Mouse (Mus musculus): ENCODE measurements around the gene Eva1b.
A peak's percentile ranks its signal among the peaks of the same experiment; 100 is the strongest.
"Not testable (repeated sequence)": the region's sequence is repeated elsewhere in the genome, so short reads cannot be mapped to it uniquely, and the experiment has no call there.

Eva1b gene

GRCm38 (mm10) chr4:126155869-126156268 is 8.3 kb downstream of the Eva1b start:
- no peak for DNase-seq (ENCODE audit: low read depth, low spot score)

GRCm38 (mm10) chr4:126156617-126157016 is 9.1 kb downstream of the Eva1b start:
- no peak for DNase-seq (ENCODE audit: low read depth, low spot score)

- no peak for DNase-seq (ENCODE audit: low read depth, low spot score)
These were observed 10.0 kb downstream of the Eva1b start for GRCm38 (mm10) chr4:126157562-126157961.

- DNase-seq (ENCODE audit: low read depth, low spot score): peak; percentile 65
These were observed 11.9 kb downstream of the Eva1b start for GRCm38 (mm10) chr4:126159455-126159854.

- DNase-seq (ENCODE audit: low read depth, low spot score): no peak
These were observed 13.4 kb downstream of the Eva1b start for GRCm38 (mm10) chr4:126160981-126161380.

GRCm38 (mm10) chr4:126161456-126161855 is 13.9 kb downstream of the Eva1b start:
- DNase-seq (ENCODE audit: low read depth, low spot score): no peak

- DNase-seq (ENCODE audit: low read depth, low spot score): no peak
These were observed 14.4 kb downstream of the Eva1b start for GRCm38 (mm10) chr4:126161986-126162385.

GRCm38 (mm10) chr4:126162544-126163066 is 15.1 kb downstream of the Eva1b start:
- peak; percentile 88 for DNase-seq (ENCODE audit: low read depth, low spot score)

GRCm38 (mm10) chr4:126163067-126163659 is 15.6 kb downstream of the Eva1b start, which contains the start of gene Sh3d21:
Gene Sh3d21, minus strand, starts transcription at chr4:126163491.
- no peak for DNase-seq (ENCODE audit: low read depth, low spot score)

GRCm38 (mm10) chr4:126163685-126164084 is 16.1 kb downstream of the Eva1b start:
- DNase-seq (ENCODE audit: low read depth, low spot score): no peak

GRCm38 (mm10) chr4:126165092-126165491 is 17.5 kb downstream of the Eva1b start:
- not testable (repeated sequence) for DNase-seq (ENCODE audit: low read depth, low spot score)

GRCm38 (mm10) chr4:126166084-126166483 is 18.5 kb downstream of the Eva1b start:
- DNase-seq (ENCODE audit: low read depth, low spot score): no peak

- DNase-seq (ENCODE audit: low read depth, low spot score): no peak
These were observed 21.3 kb downstream of the Eva1b start for GRCm38 (mm10) chr4:126168851-126169250.

- not testable (repeated sequence) for DNase-seq (ENCODE audit: low read depth, low spot score)
These were observed 23.2 kb downstream of the Eva1b start for GRCm38 (mm10) chr4:126170737-126171136.

- DNase-seq (ENCODE audit: low read depth, low spot score): no peak
These were observed 26.3 kb downstream of the Eva1b start for GRCm38 (mm10) chr4:126173800-126174199.

GRCm38 (mm10) chr4:126175980-126176379 is 28.4 kb downstream of the Eva1b start:
- not testable (repeated sequence) for DNase-seq (ENCODE audit: low read depth, low spot score)

GRCm38 (mm10) chr4:126181170-126181957 is 33.8 kb downstream of the Eva1b start:
- DNase-seq (ENCODE audit: low read depth, low spot score): peak; percentile 86

- DNase-seq (ENCODE audit: low read depth, low spot score): no peak
These were observed 35.5 kb downstream of the Eva1b start for GRCm38 (mm10) chr4:126183034-126183433.

GRCm38 (mm10) chr4:126187096-126187495 is 39.6 kb downstream of the Eva1b start:
- no peak for DNase-seq (ENCODE audit: low read depth, low spot score)

- no peak for DNase-seq (ENCODE audit: low read depth, low spot score)
These were observed 43.1 kb downstream of the Eva1b start for GRCm38 (mm10) chr4:126190636-126191035.

GRCm38 (mm10) chr4:126194216-126194615 is 46.7 kb downstream of the Eva1b start:
- DNase-seq (ENCODE audit: low read depth, low spot score): no peak

- no peak for DNase-seq (ENCODE audit: low read depth, low spot score)
These were observed 47.4 kb downstream of the Eva1b start for GRCm38 (mm10) chr4:126194916-126195315.

GRCm38 (mm10) chr4:126197485-126197884 is 49.9 kb downstream of the Eva1b start:
- no peak for DNase-seq (ENCODE audit: low read depth, low spot score)

Measured in brain, adult 2 months (tissue).